Mouse (Mus musculus): Measurements from ENCODE around the gene Vpreb2.
"Not testable (repeated sequence)": the region's sequence is repeated elsewhere in the genome, so short reads cannot be mapped to it uniquely, and the experiment has no call there.

Gene Vpreb2

DNA sequence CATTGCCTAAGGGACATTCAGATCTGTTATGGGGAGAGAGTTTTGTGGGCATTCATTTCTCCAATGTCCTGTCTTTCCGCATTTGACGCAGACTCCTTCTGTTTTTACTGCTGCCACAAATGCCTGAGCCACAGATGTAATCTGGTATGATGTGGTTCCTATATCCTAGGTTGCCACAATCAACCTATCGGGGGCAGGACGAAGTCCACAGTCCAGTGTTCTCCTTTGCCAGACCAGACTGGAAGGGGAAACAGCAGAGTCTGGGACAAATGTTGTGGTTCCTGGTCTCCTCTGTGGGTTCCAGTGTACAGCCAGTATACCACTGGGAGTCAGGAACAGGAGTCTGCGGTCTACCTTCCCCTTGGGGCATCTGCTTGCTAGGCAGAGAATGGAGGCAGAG lies 19.4 kb downstream of the Vpreb2 start:
- DNase-seq: no peak

DNA sequence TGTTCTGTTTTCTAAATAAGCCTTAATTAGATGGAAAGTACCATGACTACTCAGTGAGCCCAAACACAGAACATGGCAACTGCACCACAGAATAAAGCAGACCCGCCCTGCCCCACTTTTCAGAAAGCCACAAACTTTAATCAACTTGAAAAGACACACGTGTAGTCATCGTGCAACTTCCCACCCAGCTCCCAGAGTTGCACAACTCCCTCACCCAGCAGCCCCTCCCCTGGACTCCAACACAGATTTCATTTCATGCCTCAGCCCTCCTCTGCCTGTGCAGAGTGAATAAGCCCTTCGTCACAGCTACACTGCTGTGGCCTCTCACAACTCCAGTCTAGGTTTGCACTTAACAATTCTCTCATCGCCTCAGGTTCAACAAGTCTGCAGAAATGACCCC lies 24.4 kb downstream of the Vpreb2 start:
- DNase-seq: no peak

DNA sequence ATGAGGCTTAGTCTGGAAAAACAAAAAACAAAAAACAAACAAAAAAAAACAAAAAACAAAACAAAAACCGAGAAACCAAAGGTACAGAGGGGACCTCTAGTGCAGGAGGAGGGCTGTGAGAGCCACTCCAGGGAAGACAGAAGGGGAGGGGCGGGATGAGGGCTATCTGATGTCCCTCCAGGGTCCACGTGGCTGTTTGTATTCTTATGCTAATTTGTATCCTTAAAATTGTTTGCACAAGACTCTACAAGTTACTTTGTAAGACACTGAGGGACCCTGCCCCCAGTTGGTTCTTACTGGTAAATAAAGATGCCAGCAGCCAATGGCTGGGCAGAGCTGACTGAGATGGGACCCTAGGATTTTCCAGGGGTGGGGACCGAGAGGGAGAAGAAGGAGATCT lies 26.9 kb downstream of the Vpreb2 start:
- no peak for DNase-seq

- DNase-seq: no peak
Observed at GRCm38 (mm10) chr16:18011101-18011500, 30.9 kb downstream of the Vpreb2 start.

DNA sequence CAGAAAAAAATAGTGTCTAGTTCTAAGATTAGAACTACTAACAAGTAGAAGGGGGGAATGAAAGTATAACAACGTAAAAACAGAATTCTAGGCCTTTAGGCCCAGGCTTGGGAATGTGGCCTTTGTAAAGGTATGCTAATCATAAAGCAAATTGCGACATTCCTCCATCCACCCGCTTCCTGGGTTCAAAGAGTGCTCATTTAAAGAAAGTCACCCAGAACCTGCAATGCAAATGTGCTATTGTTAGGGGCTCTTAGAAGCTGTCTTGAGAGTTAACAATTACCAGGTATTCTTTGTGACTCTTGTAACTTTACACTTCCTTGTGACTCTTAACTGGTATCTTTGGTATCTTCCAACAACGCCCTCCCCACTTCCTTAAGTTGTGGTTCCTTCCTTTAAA lies 36.3 kb downstream of the Vpreb2 start:
- DNase-seq: not testable (repeated sequence)

DNA sequence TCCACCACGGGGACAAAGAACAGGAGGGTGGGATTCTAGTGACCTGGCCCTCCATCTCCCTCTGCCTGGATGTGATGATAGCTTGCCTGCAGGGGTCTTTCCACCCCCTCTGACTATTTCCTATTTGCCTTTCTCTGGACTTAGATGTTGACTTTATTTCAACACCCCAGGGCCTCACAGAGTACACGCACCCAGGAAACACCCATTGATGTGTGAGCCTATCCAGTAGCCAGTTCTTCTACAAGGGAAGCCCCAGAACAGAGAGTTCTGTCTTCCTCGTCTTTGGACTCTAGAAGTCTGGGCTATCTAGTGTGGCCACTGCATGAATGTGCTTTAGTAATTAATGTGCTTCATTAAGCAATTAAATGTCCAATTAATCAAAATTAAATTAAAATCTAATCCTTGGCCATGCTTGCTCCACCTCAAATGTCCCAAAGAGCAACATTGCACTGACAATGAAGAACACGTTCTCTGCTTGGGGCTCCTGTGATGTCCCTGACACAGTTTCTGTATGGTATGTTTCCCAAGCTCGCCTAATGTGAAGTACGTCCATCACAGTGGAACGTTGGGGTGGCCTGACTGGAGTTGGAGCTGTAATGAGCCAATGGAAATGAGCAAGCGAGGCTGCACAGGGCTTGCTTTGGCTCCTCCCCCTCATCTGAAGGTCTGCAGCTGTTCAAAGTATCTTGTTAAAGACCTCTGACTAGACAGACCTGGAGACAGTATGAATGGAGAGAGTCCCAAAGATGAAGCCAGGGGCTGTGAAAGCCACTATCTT lies 42.7 kb downstream of the Vpreb2 start:
- DNase-seq: no peak

GRCm38 (mm10) chr16:18027371-18027770 lies 47.1 kb downstream of the Vpreb2 start:
- DNase-seq: no peak

Data from cerebellum, adult 11 months (tissue).